Mouse (Mus musculus): Measurements from ENCODE around the gene Ganab.

- TF ChIP-seq CTCF (IDR thresholded peaks at IDR 0.05; ENCODE audit: borderline replicate concordance, insufficient read depth, low read length), result no peak
- TF ChIP-seq POLR2A (IDR thresholded peaks at IDR 0.05; ENCODE audit: low read depth, low read length), result no peak
Observed at GRCm38 (mm10) chr19:8920836-8921291, 23.0 kb downstream of the Ganab start.
